Mouse (Mus musculus) hematopoietic stem cell, adult 5-6 weeks (primary cell): Measurements from ENCODE around the gene Cep41. TPM values are rescaled to one million over a fixed set of nuclear protein-coding genes. Genes with fewer than 3 reads are reported as not detected.

Experiments
- ATAC-seq, 2 experiments: fragments of 125-278 bp in 1 of 2; replicated peaks in 1 of 2; 2 replicates each; pipeline ENCODE4 v1.8.0; 2016 to 2017; ENCODE audit warnings: inconsistent platforms in 2 of 2, mild to moderate bottlenecking in 2 of 2, moderate number of reproducible peaks in 2 of 2, low read depth in 1 of 2, moderate TSS enrichment in 1 of 2; ENCODE audit not compliant: low FRiP score in 2 of 2, poor library complexity in 2 of 2, severe bottlenecking in 2 of 2, insufficient read depth in 1 of 2, low TSS enrichment in 1 of 2
- total RNA-seq: library from RNA; stranded (forward); fragments of 172-1452, 232-1000 nt; gene quantifications from 2 replicates; pipeline ENCODE4 v1.2.3, GENCODE M21; 2017

Gene Cep41
- total RNA-seq, 1 experiment from 2014 or later, result 16.6 TPM

DNA sequence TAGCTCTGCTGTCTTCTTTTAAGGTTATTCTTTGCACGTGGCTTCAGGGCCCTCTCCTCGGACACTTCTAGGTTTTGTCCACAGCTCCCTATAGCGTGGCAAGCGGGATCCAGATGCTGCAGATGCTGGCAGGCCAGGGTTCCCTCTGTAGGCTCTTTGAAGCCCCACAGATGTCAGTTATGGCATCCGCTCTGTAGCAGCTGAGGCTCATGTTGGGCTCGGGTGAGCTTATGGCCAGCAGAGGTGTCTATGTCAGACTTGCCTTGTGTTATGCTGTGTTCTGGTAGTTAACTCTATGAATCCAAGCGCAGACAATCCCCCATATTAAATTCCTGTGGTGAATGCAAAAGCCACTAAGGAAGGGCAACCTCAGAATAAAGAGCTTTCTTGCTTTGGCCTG is 13.1 kb downstream of the Cep41 start:
- ATAC-seq, result no peak

DNA sequence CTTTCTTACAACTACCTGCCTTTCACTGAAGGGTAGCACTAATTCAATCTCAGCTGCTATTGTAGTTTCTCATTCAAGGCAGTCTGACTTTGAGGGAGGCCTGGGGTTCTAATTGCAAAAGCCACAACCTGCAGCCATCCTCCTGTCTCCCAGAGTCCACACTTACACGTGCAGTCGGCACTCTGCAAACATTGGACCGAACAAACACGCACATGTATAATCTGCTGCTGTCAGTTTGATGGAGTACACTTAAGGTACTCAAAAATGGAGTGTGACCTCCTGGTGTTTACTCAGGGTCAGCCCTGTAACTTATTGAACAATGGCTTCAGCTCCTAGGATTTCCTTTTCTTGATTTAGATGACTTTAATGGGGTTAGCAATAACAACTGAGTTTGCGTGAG is 14.0 kb downstream of the Cep41 start:
- no peak for ATAC-seq

DNA sequence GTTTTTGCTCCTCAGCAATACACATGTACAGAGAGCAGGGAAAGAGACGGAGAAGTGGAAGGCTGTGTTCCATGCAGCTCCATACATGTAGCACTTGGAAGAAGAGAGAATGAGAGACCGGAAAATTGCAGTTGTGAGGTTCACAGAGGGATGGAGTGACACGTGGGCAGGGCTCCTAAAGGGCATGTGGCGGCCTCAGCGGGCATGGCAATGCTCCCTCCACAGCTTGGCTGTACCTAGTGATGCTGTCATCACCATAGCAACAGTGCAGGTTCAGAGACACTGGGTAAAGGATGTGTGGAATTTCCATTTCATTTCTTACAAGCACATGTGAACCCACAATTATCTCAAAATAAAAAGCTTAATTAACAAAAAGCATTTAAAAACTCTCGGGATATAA is 15.1 kb downstream of the Cep41 start:
- ATAC-seq, result no peak

DNA sequence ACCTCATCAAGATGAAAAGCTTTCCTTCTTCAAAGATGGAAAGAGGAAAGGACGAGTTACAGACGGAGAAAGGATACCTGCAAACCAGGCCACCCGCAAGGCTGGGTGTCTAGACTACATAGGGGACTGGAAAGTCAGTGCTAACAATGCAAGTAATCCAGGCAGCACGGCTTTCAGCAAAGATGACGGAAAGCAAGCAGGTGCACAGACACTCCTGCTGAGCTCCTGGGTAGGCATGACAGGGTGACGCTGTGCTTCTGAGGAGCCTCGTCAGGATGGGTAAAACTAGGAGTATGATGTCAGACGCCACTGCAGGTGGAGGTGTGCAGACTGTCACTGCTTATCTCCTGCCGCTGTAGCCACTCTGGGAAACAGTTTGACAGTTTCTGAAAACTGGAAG is 16.0 kb downstream of the Cep41 start:
- no peak for ATAC-seq

DNA sequence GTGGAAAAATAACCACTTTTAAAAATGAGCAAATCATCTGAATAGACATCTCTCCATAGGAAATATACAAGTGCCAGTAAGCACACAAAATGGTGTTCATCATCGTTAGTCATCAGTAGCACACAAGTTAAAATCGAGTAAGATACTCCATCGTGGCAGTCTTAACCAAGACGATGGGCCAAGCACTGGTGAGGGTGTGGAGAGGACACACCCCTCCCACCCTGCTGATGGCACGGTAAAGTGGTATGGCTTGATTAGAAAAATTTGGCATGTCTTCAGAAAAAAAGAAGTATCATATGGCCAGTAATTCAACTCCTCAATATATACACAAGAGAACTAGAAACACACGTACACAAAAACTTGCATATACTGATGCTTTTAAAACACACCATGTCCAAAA is 17.0 kb downstream of the Cep41 start:
- ATAC-seq, result no peak

DNA sequence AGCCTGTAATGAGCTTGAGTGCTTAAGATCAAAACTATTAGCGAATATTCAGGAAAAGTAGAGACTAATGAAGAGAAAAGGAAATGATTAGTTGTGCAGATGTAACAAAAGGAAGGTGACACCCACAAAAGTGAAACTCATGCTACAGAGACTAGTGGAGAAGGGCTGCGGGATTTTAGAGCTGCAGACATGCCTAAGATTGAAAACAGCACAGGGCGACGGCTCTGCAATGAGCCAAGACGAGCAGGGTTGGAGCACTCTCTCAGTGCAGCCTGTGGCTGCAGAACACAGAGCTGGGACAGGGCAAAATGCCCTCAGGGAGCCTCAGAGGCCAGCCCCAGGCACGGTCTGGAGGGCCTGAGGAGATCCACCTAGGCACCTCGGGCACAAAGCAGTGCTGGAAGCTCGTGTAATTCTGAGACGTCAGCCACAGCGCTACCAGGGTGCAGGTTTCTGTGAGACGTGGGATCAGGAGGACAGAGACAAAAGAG is 18.2 kb downstream of the Cep41 start:
- peak; percentile 14 to 30; a peak in 1 of 4 replicates for ATAC-seq

DNA sequence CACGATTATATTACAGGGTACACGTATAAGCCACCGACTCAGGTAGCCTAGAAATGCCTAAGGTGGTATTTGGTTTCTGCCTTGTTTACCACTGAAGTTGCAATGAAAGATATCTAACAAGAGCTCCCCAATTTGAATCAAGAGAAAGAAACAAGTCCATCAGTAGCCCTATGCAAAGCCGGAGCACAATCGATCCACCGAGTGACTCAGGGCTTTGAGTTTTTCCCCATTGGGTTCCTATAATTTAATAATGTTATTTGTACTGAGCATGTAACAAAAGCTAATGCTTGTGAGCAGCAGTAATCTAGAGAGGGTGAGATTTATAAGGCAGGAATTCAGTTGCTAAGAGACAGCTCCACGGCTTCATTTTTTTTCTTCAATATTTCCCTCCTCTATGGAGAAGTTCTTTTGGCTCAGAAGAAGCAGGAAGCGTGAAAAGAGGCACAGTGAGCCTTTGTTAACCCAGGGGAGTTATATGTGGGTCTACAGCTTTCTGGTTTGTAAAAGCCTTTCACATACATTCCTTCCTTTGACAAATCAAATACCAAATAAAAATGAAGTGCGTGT is 18.8 kb downstream of the Cep41 start:
- ATAC-seq, result no peak

DNA sequence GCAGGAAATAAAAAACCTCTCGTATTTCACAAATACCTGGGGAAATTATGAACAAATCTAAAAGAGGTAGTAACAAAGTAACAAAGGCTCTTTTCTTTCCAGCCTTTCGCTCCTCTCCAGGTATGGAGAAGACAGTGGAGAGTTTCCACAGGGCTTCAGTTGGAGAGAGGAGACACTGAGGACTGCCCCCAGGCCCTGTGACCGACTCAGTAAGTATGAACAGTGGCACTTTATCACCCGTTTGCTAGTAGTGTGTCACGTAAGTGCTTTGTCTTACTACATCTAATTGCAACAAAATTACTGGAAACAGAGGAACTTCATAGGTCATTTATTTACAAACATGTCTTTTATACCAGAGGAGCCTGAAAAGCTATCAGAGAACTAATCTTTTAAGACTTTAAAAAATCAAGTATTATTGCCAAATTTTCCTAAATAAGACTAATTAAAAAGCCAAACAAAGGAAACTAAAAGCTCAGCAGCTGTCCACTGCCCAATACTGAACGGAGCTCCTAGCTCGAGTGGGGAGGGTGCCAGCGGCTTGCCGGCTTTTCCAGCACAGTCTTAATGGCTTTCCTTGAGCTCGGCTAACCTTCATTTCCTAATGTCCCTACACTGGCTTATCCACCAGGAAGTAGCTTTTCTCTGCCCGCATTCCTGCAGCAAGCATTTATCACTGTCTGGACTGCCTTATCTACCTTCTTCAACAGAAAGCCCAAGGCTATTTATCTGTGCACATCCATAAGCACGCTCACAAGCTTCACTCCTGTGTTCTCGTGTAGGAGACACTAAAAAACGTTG is 19.6 kb downstream of the Cep41 start:
- no peak for ATAC-seq

DNA sequence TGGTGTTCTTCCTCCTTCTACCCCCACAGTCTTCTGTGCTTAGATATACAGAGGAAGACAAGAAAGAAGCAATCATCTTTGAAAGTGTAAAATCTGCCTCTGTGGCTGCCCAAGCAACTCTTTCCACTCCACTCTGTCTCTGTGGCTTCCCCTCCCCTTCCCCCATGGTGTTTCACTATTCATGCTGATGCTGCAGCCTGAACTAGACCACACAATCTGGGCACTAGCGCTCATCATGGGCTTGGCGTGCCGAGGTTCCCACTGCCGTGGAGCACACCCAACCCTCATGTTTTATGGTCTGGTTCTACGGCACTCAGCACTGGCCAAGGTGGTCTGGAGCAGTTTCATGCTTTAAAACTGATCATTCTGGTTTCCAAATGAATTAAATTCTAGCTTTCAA is 21.9 kb downstream of the Cep41 start:
- peak; percentile 61 to 86; a peak in 3 of 4 replicates for ATAC-seq

DNA sequence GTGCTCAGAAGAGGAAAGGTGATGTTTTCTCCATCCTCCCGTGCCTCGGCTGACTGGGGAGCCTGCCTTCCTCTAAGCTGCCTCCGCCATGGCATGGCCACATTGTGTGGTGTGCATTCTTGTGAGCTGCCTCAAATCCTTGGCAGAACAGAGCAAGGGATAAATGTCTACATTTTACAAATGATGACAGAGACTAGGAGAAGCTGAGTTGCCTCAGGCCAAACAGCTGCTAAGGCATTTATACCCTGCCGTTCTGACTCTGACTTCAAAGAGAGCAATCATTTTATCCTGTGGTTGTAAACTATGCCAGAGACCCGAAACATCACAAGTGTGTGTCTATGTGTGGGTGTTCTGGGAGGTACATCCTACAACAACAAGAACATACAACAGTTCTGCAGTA is 26.0 kb downstream of the Cep41 start:
- ATAC-seq, result no peak

DNA sequence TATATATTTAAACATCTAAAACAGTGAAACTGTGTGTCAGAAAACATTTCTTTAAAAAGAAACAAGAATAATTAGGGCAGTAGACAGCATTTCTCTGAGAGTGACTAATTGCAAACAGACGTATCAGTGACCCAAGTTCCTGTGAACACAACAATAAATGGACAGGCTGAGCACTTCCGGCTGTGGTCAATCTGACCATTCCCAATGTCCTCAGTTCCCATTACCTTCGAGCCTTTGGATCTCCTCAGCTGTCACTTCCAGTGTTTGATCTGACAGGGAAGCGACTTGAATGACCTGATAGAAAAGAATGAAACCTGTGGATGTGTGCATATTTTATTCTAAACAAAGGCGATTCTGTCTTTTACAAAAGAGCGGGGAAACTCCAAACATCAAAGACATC is 27.5 kb downstream of the Cep41 start:
- no peak for ATAC-seq

DNA sequence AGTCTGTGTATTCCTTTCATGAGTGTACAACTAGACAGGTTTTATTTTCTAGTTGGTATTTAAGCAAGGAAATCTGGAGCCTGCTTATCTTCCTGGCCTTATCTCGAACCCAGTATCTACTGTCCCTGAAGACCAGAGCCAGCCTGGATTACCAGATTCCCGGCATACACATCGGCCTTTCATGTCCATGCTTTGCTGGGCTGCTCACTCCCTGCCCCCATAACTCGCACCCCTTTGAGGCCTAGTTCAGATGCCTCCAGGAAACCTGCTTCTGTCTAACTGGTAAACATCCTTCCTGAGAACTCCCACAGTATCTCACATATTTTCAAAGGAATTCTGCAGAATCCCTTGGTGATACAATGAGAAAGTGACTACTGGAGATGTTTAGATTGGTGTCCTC is 28.3 kb downstream of the Cep41 start:
- no peak for ATAC-seq

DNA sequence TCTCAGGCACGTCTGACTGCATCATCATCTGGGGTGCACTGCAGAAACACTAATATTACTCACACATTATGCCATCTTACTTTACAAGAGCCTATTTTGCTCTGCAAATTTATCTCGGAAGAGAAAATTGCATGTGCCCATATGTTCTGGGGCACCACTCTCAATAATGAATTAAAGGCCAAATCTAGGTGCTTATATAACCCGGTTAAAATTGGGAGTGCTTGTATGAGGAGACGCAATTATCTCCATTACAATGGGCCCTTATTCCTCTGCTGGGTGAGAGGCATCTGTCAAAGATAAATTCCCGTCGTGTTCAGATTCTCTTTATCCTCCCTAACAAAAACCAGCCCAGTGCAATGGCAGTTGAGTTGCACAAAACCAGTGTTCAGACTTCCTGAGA is 28.8 kb downstream of the Cep41 start:
- ATAC-seq, result no peak

DNA sequence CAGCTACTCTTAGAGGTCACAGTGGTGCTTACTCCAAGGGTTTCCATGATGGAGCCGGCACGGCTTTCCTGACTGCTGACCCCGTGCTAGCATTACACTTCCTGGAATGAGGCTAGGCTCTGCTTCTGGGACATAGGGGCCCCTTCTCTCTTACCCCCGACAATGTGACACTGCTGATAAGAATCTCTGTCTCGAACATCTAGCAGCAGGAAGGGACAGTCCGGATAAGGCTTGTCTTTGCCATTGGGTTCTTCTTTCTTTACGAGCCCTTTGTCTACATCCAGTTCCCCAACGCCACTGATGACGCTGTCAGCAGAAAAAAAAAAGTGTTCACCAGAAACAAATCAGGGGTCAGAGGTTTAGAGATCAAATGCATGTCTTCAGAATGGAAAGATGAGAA is 34.9 kb downstream of the Cep41 start:
- no peak for ATAC-seq

DNA sequence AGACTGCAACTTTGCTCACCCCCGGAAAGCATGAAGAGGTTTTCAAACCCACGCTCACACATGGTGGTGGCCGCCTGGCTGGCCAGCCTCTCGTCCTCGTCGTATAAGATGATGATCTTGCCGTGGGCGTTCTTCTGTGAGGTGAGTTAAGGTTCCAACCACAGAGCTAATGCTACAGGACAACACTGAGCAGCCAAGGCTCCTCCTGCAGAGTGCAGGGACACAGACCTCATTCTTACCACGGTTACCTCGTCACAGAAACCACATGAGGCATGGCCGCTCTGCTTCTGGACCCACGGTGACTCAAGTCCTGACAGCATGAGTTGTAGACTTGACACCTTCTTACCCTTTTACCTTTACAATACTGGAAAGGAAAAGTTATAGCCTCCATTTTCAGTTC is 36.3 kb downstream of the Cep41 start:
- ATAC-seq, result no peak

DNA sequence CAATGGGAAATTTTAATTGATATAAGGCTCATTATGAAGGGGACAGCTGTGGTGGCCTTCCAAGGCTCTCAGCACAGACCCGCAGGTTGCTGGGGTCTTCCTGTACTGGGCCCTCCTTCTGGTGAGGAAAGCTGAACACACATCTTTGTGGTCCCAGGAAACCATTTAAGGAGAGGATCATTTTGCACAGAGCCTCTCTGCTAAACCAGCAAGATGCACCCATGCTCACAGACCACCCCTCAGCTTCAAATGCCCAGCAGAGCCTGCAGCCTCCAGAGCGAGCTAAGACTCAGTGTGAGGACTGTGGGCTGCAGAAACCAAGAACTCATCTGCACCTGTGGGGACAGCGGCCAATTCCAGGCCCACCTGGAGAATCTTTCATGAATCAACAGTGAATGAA is 38.6 kb downstream of the Cep41 start:
- ATAC-seq, result no peak

DNA sequence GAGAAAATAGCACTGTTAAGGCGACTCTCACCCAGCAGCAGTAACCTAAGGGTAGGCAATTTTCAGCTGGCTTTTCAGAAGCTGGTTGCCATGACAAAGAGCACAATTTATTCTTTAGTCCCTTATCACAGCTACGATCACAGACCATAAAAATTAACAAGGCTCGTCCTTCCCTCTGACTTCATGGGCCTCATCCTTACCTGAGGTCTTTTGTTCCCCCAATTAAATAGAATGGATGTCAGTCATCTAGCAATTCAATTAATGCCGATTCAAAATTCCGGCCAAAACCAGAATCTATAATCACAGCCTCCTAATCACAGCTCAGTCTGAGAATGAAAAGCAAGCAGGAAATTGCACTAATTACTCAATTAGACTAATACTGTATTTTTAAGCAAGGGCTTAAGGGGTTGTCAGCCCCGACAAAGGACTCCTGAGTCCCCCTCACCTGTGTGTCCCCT is 39.1 kb downstream of the Cep41 start:
- no peak for ATAC-seq

DNA sequence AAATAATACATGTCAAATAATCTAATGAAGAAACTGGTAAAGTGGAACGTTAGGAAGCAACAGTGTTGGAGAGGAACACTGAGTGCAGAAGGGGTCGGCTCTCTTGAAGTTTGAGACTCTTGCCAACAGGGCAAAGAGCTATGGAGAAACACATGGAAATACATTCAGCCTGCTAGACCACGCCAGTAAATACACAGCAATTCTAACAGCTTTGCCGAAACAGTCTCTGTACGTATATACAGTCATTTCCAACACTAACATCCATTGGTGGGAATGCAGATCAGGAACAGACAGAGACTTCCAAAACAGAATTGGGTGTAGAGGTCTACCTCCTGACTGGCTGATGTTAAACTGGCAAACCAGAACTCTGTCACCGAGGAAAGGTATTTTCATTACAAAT is 40.0 kb downstream of the Cep41 start:
- no peak for ATAC-seq
